In genomic region chr11:9221646-9222045, GRCm38 (mm10) we compare ENCODE assay signal across 27 mouse cellular contexts. TPM values are rescaled to one million over a fixed set of nuclear protein-coding genes. Genes with fewer than 3 reads are reported as not detected.
DNase-seq lines count a peak whose midpoint lies in the region; ATAC-seq lines count a peak whose summit lies in the region.
"Had no signal": no experiment of that assay in that cellular context is flagged by ENCODE, and none has a peak within 500 bp of the region (broad histone marks: within the 10 kb centered on the region; RNA-seq: fewer than 3 reads in every experiment).

No protein-coding gene starts in this region.

- H3K4me3 ChIP-seq in liver, embryonic 12.5 days, result no peak overlapping the region
- H3K4me3 ChIP-seq in hindbrain, embryonic 13.5 days, result no peak overlapping the region
- H3K4me3 ChIP-seq: forebrain, embryonic 10.5 days; forebrain, embryonic 13.5 days; heart, embryonic 12.5 days; heart, embryonic 15.5 days; hindbrain, embryonic 10.5 days had no signal

- intact Hi-C loops in left cerebral cortex, postnatal 4 days (cut with DNase I), result no loop called here

- H3K36me3 ChIP-seq in liver, embryonic 12.5 days, result no peaks in the 10 kb centered on the region
- H3K36me3 ChIP-seq in hindbrain, embryonic 13.5 days, result no peaks in the 10 kb centered on the region
- H3K36me3 ChIP-seq: forebrain, embryonic 10.5 days; heart, embryonic 12.5 days; heart, embryonic 15.5 days; hindbrain, embryonic 10.5 days had no signal

- no peak for ATAC-seq in liver, embryonic 12.5 days
- ATAC-seq in hindbrain, embryonic 13.5 days (ENCODE audit: low FRiP score), result no peak
- ATAC-seq: CD4-positive, CD25-positive, alpha-beta regulatory T cell, adult 4 months; forebrain, embryonic 13.5 days; forebrain, embryonic 16.5 days had no signal

- peak; percentile 16 to 48 for DNase-seq in layer of hippocampus, adult 18-20 months (ENCODE audit: low spot score in 2 of 2)
- no peak for DNase-seq in layer of hippocampus, adult 9-10 months (ENCODE audit: low spot score)
- peak; percentile 8 for DNase-seq in left cerebral cortex, adult 11 months (ENCODE audit: low spot score)
- DNase-seq in left cerebral cortex, postnatal 4 days, result no peak
- peak; percentile 70 for DNase-seq in brain, adult 2 months (ENCODE audit: low read depth, low spot score)
- peak; percentile 5 to 27 for DNase-seq in left cerebral cortex, adult 18-20 months (ENCODE audit: low spot score in 2 of 2)
- DNase-seq: adrenal gland, adult 2 months; adrenal gland, postnatal 14 days; cerebellum, adult 18-20 months; cerebellum, adult 9-10 months; cerebellum, postnatal 14 days; gastrocnemius, postnatal 25 days; heart, adult 18-20 months; heart, postnatal 10 days; heart, postnatal 36 days had no signal

- H3K4me2 ChIP-seq in liver, embryonic 12.5 days, result no peak overlapping the region
- no peak overlapping the region for H3K4me2 ChIP-seq in hindbrain, embryonic 13.5 days
- H3K4me2 ChIP-seq: forebrain, embryonic 13.5 days; heart, embryonic 12.5 days; heart, embryonic 15.5 days; hindbrain, embryonic 14.5 days had no signal

- no peaks in the 10 kb centered on the region for H3K4me1 ChIP-seq in liver, embryonic 12.5 days
- H3K4me1 ChIP-seq in hindbrain, embryonic 13.5 days (replicated peaks), result no peaks in the 10 kb centered on the region
- H3K4me1 ChIP-seq: forebrain, embryonic 10.5 days; forebrain, embryonic 13.5 days; heart, embryonic 12.5 days; heart, embryonic 15.5 days; hindbrain, embryonic 10.5 days had no signal

- no peak overlapping the region for H3K27ac ChIP-seq in liver, embryonic 12.5 days
- H3K27ac ChIP-seq in hindbrain, embryonic 13.5 days, result no peak overlapping the region
- H3K27ac ChIP-seq: forebrain, embryonic 10.5 days; forebrain, embryonic 13.5 days; heart, embryonic 15.5 days; hindbrain, embryonic 10.5 days; hindbrain, embryonic 14.5 days had no signal

- 86% methylated on average over 1 of the region's 1 CpGs for WGBS in liver, embryonic 12.5 days (ENCODE audit: insufficient replicate concordance)
- WGBS in hindbrain, embryonic 13.5 days, result 100% methylated on average over 1 of the region's 1 CpGs

- no peaks in the 10 kb centered on the region for H3K27me3 ChIP-seq in liver, embryonic 12.5 days (replicated peaks)
- H3K27me3 ChIP-seq in hindbrain, embryonic 13.5 days, result no peaks in the 10 kb centered on the region
- H3K27me3 ChIP-seq: forebrain, embryonic 13.5 days; heart, embryonic 12.5 days; heart, embryonic 15.5 days had no signal

- no peaks in the 10 kb centered on the region for H3K9me3 ChIP-seq in liver, embryonic 12.5 days (replicated peaks)
- H3K9me3 ChIP-seq in hindbrain, embryonic 13.5 days, result no peaks in the 10 kb centered on the region
- H3K9me3 ChIP-seq: forebrain, embryonic 10.5 days; forebrain, embryonic 13.5 days; heart, embryonic 12.5 days; heart, embryonic 15.5 days; hindbrain, embryonic 10.5 days had no signal

- H3K9ac ChIP-seq in liver, embryonic 12.5 days, result no peak overlapping the region
- H3K9ac ChIP-seq in hindbrain, embryonic 13.5 days, result no peak overlapping the region
- H3K9ac ChIP-seq: forebrain, embryonic 13.5 days; heart, embryonic 12.5 days; heart, embryonic 15.5 days; hindbrain, embryonic 14.5 days had no signal

RNA-seq across cellular contexts. Expression of gene Abca13, which starts 29.9 kb away (rescaled TPM):
- under 1 TPM in 1 of 2 experiments, not detected in 1; 0.05 TPM for total RNA-seq in layer of hippocampus, adult 18-20 months (2021)
- total RNA-seq in left cerebral cortex, postnatal 4 days (2021), result under 1 TPM; 0.10 to 0.30 TPM
- total RNA-seq in left cerebral cortex, adult 18-20 months (2021), result under 1 TPM; 0.02 TPM
- 0.01 and 0.04 TPM in 2 replicates for polyA plus RNA-seq in liver, embryonic 12.5 days (2016; fragmentation: Nextera tagmentation; extraction: Ambion mirVana)
- 0.01 and 0.03 TPM in 2 replicates for polyA plus RNA-seq in hindbrain, embryonic 13.5 days (2015; fragmentation: Nextera tagmentation; extraction: Ambion mirVana)
- total RNA-seq: adrenal gland, postnatal 14 days; gastrocnemius, adult 8-10 months; gastrocnemius, postnatal 25 days; heart, postnatal 10 days; heart, postnatal 36 days; MEL had no signal
- polyA plus RNA-seq: adrenal gland, adult 2 months; CD4-positive, CD25-positive, alpha-beta regulatory T cell, adult 4 months; forebrain, embryonic 16.5 days had no signal

Comparison
In these comparisons a context has a peak if more than half of its experiments do, and no peak if none do; other contexts are left out.
1. DNase-seq: peak in layer of hippocampus, adult 18-20 months (2 of 2), left cerebral cortex, adult 11 months (single experiment), brain, adult 2 months (single experiment) and left cerebral cortex, adult 18-20 months (2 of 2); none in layer of hippocampus, adult 9-10 months (single experiment) and left cerebral cortex, postnatal 4 days (single experiment).